Mouse (Mus musculus): ENCODE measurements around the gene Sesn1.

DNA sequence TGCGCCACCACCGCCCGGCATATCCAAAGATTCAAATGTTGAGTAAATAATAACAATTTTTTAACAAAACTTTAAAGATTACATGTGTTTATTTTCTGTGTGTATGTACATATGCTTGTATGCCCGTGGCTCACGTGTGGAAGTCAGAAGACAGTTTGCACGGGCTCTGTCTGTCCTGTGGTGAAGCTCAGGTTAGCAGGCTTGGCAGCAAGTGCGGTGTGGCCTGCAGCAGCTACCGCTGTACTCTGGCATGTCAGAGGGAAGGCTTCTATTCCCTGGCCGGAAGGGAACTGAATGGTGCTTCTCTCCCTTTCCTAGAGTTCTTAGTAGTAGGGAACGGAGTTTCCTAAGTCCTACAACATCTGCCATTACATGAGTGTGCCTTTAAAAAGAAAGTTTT is 15.3 kb downstream of the Sesn1 start:
- TF ChIP-seq CTCF (IDR thresholded peaks at IDR 0.05; ENCODE audit: control insufficient read depth, insufficient read depth, insufficient read length) (no peak), MYOD1 (IDR thresholded peaks at IDR 0.05; ENCODE audit: control insufficient read depth, insufficient read length, low read depth) (no peak)

All from C2C12 (cell line).